Mouse (Mus musculus) testis, adult 2 months (tissue): ENCODE data around the gene Aatk. TPM values are rescaled to one million over a fixed set of nuclear protein-coding genes. Genes with fewer than 3 reads are reported as not detected.

Experiments
- H3K27ac ChIP-seq: fragments of 200-500 bp; 2 replicates; pipeline ENCODE4 v1.5.1; 2012; ENCODE audit warnings: low read depth, low read length; ENCODE audit not compliant: control insufficient read depth, insufficient read depth
- H3K27me3 ChIP-seq: fragments of 200-500 bp; 2 replicates; pipeline ENCODE4 v1.6.1; 2012; ENCODE audit warnings: mild to moderate bottlenecking, low read length, moderate library complexity; ENCODE audit not compliant: control insufficient read depth, insufficient read depth
- H3K36me3 ChIP-seq: fragments of 200-500 bp; 2 replicates; pipeline ENCODE4 v1.6.1; 2012; ENCODE audit warnings: mild to moderate bottlenecking, low read length; ENCODE audit not compliant: control insufficient read depth, insufficient read depth
- H3K4me1 ChIP-seq: fragments of 200-500 bp; 2 replicates; pipeline ENCODE4 v1.6.1; 2012; ENCODE audit warnings: low read length; ENCODE audit not compliant: control insufficient read depth, insufficient read depth
- H3K4me3 ChIP-seq: fragments of 200-500 bp; 2 replicates; pipeline ENCODE4 v1.5.1; 2012; ENCODE audit warnings: low read depth, mild to moderate bottlenecking, low read length, moderate library complexity, mixed read lengths; ENCODE audit not compliant: control insufficient read depth
- CTCF ChIP-seq: fragments of 200-500 bp; IDR thresholded peaks from 2 replicates; pipeline ENCODE4 v1.5.1; 2012; ENCODE audit warnings: low read depth, mild to moderate bottlenecking, inconsistent platforms, low read length, moderate library complexity; ENCODE audit not compliant: control insufficient read depth, insufficient read depth, insufficient replicate concordance
- POLR2A ChIP-seq: fragments of 200-500 bp; IDR thresholded peaks from 2 replicates; pipeline ENCODE4 v1.6.1; 2012; ENCODE audit warnings: low read depth, mild to moderate bottlenecking, inconsistent platforms, low read length, moderate library complexity; ENCODE audit not compliant: control insufficient read depth
- polyA plus RNA-seq: library from polyadenylated mRNA; depleted of rRNA; stranded (reverse); fragments of >200 nt; gene quantifications from 2 replicates; pipeline ENCODE4 v1.2.3, GENCODE M21; 2012

Gene Aatk
- polyA plus RNA-seq, 1 experiment: 0.84 TPM

DNA sequence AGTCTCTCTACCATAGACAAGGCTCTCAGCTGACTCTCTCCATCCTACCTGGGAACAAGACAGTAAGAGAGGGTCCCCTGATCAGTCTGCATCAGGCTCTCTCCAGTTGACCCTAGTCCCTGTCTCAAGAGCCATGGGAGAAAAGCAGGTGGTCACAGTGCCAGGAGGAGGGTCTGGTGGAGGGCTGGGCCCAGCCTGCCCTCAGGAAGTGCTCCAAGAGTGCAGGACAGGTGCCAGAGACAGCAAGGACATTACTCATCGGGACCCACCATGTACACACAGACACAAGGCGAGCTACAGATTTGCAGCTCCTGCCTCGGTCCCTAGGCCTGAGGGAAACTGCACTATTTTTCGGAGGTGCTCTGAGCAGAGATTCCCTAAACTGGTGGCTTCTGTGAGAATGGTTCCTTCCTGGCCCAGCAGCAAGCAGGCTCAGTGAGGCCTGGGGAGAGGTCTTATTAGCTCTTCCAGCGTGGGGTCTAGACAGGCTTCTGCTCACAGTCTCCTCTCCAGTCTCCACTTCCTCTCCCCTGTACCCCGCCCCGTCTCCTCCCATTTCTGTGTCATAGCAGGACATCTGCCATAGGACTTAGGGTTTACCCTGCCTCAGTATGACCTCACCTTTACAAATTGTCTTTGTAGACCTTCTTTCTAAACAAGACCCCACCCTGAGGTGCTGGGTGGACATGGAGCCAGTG is 4.7 kb downstream of the Aatk start:
- no peak overlapping the region for H3K4me3 ChIP-seq
- H3K27ac ChIP-seq: no peak overlapping the region
- peaks cover 3% of the 10 kb centered on the region; the same call in 1 of the 2 replicates for H3K27me3 ChIP-seq
- peaks cover 7% of the 10 kb centered on the region for H3K4me1 ChIP-seq
- TF ChIP-seq CTCF (no peak), POLR2A (no peak)
- no peaks in the 10 kb centered on the region for H3K36me3 ChIP-seq

DNA sequence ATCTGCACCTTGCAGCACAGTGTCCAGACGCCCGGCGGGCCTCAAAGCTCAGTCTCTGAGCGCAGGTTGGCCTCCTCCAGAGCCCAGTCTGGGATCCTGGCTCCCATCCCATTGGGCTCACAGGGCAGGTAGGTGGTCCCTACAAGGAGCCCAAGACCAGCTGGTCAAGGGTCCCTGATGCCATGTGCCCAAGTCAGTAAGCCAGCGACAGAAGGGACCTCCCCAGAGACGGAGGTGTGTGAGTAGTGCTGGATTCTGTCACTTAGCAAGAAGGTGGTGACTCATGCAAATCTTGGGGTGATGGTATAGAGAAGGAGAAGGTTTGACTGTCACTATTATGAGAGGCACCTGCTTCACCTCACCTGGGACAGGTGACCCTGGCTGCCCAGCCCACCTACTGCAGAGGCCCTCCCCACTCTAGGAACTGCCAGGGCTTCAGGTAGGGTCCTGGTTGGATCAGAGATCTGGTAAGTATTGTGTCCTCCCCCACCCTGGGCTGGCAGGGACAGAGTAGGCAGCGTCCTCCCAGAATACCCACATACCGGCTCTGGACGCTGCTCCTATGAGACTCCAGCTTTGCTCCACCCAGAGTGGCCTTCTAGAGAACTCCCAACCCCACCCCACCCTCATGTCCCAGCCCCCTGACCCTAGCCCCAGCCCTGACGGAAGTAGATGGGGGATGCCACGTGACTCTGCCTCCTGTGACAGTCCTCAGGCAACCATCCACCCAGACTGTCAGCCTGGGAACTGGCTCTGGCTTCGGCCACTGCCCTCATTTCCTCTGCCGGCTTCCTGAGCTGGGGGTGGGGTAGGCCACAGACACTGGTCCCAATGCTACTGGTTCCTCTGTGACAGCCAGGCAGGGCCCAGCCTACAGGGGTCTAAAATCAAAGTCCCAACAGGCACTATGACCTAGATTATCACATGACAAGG is 5.5 kb downstream of the Aatk start:
- H3K27ac ChIP-seq: no peak overlapping the region
- H3K4me1 ChIP-seq: peaks cover 3% of the 10 kb centered on the region
- no peaks in the 10 kb centered on the region for H3K36me3 ChIP-seq
- no peak for TF ChIP-seq CTCF
- no peak for TF ChIP-seq POLR2A
- no peak overlapping the region for H3K4me3 ChIP-seq
- H3K27me3 ChIP-seq: peaks cover 2% of the 10 kb centered on the region; the same call in 1 of the 2 replicates

DNA sequence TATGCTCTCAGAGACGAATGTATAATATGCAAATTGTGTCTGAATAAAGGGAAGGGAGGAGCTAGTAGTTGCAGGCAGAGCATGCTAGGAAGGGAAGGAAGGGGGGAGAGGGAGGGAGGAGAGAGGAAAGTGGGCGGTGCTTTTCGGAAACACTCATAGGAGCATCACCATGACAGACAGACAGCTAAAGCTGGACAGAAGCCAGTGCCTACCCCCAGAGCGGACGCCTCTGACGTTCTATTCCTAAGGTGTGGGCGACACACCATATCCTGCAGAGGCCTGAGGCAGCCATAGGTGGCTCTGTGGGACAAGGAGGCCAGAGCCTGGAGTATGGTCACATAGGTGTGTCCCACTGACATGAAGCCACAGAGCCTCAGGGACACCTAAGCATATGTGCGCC is 6.5 kb downstream of the Aatk start:
- Histone ChIP-seq H3K4me3 (no peak overlapping the region), H3K36me3 (no peaks in the 10 kb centered on the region), H3K27ac (no peak overlapping the region), H3K27me3 (no peaks in the 10 kb centered on the region), H3K4me1 (no peaks in the 10 kb centered on the region; the same call in 1 of the 2 replicates)
- TF ChIP-seq CTCF (no peak), POLR2A (no peak)

DNA sequence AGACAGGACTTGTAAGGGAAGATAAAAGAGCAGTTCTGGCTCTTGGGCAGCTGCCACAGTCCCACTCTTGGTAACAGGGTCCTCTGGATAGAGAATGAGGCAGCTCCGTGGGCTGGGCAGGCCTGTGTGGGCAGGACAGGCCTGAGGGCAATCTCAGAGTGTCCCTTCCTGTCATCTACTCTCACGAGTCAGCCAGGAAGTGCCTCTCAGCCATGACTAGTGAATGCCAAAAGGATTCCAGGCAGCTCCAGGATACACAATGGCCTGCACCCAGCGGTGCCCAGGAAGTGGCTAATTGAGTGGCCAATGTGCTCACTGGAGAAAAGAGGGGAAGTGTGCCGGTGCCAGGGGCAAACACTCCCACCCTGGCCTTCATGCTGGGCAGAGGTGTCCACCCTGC is 7.4 kb downstream of the Aatk start:
- Histone ChIP-seq H3K27ac (no peak overlapping the region), H3K4me1 (no peaks in the 10 kb centered on the region; the same call in 1 of the 2 replicates), H3K36me3 (no peaks in the 10 kb centered on the region), H3K4me3 (no peak overlapping the region), H3K27me3 (no peaks in the 10 kb centered on the region)
- TF ChIP-seq POLR2A (no peak), CTCF (no peak)

DNA sequence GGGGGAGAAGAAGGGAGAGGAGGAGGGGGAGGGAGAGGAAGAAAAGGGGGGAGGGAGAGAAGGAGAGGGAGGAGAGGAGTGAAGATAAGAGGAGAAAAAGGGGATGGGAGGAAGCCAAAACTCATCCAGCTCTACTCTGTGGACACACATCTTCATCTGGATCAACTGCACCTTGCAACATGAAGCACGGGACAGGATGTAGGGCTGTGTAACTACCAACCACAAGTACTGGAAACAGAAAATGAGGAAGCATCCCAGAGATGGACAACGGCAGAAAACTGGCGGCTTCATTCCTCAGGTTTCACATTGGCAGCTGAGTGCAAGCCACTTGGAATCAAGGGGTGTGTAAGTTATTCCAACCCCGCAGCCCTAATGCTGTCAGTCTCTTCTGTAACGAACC is 12.2 kb downstream of the Aatk start:
- H3K27ac ChIP-seq: no peak overlapping the region
- no peaks in the 10 kb centered on the region for H3K36me3 ChIP-seq
- no peaks in the 10 kb centered on the region for H3K27me3 ChIP-seq
- H3K4me1 ChIP-seq: no peaks in the 10 kb centered on the region
- TF ChIP-seq CTCF: no peak
- TF ChIP-seq POLR2A: no peak
- H3K4me3 ChIP-seq: no peak overlapping the region

DNA sequence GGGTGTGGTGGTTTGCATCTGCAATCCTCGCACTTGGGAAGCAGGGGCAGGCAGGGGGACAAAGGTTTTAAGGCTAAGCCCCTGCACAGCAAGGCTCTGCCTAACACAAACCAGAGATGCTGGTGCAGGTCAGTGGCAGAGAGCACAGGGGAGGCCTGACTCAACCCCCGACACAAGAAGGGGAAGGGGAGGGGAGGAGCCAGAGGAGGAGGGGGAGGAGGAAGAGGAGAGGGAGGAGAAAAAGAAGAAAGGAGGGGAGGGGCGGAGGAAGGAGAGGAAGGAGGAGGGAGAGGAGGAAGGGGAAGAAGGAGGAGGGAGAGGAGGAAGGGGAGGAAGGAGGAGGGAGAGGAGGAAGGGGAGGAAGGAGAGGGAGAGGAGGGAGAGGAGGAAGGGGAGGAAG is 12.7 kb downstream of the Aatk start:
- H3K27ac ChIP-seq: no peak overlapping the region
- TF ChIP-seq CTCF (no peak), POLR2A (no peak)

DNA sequence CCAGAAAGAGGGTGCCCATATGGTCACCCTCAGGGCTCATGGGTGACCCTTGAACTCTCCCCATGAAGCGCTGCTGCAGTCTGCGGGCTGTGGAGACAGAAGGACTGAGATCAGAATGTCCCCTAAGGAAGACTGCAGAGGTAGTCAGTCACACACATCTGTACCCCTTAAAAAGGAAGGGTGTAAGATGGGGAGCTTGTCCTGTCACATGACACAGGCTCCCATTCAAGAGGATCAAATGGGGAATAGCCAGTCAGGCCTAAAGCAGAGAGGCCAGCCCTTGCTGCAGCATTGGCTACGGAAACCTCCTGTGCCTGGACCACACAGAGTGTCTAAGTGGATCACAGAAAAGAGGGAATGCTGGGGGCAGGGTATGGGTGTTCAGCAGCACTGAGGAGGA is 13.5 kb downstream of the Aatk start:
- TF ChIP-seq CTCF: no peak
- no peak for TF ChIP-seq POLR2A
- Histone ChIP-seq H3K4me3 (no peak overlapping the region), H3K36me3 (no peaks in the 10 kb centered on the region), H3K4me1 (no peaks in the 10 kb centered on the region), H3K27ac (no peak overlapping the region), H3K27me3 (no peaks in the 10 kb centered on the region)

More for the DNA sequence above, 12.7 kb downstream of the Aatk start:
- Histone ChIP-seq H3K4me1 (no peaks in the 10 kb centered on the region), H3K4me3 (no peak overlapping the region), H3K27me3 (no peaks in the 10 kb centered on the region), H3K36me3 (no peaks in the 10 kb centered on the region)
